Mouse (Mus musculus) spleen, postnatal 36 days (tissue): ENCODE data around the gene Nanos3.

Source experiments
- DNase-seq, 2 experiments: peaks; one replicate each; pipeline ENCODE4 v3.0.0; 2022; ENCODE audit warnings: low spot score in 2 of 2, mixed read lengths in 1 of 2

Nanos3 gene

DNA sequence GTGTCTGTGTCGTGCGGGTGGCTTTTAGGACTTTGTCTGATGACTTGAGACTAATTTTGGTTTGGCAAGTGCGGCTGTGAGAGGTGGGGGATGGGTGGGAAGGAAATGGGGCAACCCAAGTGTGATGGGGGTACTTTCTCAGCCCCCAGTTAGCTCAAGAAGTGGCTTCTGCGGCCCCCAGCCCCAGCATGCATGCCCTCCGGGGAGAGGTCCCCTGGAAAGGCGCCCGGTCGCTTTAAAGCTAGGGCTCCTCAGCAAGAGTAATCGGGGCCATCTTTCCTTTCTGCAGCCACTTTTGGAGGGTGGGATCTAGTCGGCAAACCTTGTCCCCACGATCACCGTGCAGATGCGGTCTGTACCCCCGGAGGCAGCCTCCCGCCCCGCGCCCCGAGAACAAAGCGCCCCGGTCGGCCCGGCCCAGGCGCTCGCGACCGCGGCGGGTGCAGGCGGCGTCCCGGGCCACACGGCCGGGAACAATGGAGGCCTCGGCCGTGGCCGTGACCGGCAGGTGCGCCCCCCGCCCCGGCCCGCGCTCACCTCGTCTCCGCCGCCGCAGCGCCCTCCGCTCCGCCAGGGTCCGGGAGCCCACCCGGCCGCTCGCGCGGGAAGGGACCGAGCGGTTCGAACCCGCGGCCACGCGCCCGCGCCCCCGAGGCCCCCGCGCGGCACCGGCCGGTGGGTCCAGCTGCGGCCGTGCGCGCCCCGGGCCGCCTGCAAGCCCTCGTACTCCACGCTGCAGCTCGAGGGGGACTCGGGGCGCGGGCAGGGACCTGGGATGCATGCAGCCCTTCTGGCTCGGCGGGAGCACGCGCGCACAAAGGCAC is 1.5 kb downstream of the Nanos3 start:
- no peak for DNase-seq

DNA sequence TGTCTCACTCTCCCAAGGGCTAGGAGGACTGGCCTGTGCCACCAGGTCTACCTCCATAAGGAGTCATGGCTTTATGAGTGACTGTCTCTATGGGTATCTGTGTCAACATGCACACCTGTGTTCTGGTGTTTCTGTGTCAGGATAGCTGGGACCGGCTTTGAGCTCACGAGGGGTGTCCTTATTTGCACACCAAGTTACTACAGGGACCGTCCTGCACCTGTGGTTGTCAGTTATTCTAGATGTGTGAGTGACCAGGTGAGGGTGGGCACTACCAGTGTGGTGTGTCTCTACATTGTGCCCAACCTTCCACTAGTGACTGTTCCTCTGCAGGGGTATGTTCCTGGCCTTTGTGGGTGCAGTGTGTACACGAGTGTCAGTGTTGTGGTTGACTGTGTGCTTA is 2.2 kb downstream of the Nanos3 start:
- DNase-seq = no peak

DNA sequence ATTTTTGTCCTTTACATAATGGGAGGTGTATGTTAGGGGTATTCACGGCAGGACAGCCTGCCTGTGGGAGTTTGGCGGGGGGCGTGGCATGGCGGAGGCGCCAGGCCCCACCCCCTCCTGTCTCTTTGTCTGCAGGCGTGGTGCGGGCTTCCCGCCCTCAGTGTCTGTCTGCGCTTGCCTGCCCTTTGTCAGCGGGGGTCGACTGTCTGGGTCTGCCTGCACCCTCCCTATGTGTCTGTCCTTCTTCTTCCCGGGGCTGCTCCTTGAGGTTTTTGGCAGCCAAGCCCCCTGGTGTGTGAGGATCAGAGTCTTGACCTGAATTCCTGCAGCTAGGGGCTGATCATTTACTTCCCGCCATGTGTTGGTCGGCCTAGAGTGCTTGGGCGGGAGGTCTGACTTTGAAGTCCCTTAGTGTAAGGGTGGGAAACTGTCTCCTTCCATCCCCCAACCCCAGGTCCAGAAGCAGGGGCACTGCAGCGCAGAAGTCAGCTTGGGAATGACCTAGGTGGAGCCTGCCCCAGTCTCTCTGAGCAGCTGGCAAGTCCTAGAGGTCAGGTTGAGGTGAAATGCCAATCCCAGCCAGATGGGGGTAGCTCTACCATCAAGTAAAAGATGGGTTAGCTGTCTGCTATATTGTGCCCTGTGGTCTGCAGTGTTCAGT is 4.4 kb downstream of the Nanos3 start:
- no peak for DNase-seq

DNA sequence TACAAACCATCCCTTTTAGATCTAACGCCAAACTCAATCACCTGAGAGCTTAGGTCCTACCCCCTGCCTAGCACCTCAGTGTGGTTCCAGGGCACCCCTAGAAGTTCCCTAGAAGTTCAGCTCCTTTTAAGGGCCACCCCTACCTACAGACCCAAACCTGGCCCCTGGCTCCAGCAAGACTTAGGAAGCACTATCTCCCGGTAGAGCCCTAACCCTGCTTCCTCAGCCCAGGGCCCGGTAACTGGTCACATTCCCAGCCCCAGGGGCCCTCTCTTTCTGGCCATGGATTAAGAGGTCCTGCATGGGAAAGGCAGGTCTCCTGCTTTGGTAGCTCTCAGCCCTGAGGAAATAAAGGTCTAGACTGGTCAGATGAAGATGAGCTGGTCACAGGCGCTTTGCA is 5.1 kb downstream of the Nanos3 start:
- no peak for DNase-seq

DNA sequence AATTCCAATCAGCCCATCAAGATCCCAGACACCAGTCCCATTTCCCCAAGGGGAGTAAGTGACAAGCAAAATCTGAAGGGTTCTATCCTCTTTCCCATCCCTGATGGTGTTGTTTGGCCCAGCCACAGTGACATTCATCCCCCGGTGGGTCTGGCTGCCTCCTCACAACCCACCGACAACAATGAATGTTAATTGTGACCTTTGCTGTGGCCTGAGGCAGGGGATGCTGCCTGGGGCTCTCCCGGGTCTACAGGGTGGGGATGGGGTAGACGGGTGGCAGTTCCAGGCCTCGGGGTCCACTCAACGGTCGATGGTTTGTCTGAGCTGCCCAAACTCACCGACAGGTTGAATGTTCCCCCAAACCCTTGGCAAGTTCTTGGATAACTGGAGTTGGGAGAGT is 6.4 kb downstream of the Nanos3 start:
- no peak for DNase-seq

DNA sequence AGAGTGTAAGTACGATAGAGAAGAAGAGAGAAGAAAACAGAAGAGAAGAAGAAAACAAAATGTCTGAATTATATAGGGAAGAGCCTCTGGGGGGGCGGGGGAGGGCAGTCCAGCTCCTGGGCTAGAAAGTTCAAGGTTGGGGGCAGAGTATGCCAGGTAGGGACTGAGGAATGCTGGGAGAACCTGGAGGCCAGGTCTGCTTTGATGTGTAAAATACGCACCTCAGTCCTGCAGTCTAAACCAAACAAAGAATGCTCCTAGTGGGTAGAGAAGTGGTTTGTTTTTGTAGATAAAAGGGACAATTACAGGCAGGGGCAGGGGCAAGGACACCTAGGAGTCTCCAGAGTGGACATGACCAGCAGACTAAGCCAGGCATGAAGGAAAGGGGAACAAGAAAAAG is 7.6 kb downstream of the Nanos3 start:
- no peak for DNase-seq

DNA sequence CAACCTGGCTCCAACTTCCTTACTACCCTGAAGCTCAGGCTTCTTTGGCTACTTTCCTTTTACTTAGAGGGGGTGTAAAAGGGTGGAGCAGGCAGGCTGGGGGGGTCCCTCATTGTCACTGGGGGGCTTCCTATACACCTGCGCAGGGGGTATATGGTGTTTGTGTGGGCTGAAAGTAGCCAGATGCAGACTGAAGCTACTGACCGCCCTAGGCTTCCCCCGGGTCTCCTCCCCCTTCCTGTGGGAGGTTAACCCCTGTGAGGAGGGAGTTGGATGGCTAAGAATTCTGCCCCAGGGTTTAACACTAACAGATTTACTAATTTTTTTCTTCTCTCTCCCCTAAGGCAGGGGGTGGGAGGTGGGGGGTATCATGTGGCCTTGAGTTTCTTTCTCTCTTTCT is 8.5 kb downstream of the Nanos3 start:
- DNase-seq = no peak

DNA sequence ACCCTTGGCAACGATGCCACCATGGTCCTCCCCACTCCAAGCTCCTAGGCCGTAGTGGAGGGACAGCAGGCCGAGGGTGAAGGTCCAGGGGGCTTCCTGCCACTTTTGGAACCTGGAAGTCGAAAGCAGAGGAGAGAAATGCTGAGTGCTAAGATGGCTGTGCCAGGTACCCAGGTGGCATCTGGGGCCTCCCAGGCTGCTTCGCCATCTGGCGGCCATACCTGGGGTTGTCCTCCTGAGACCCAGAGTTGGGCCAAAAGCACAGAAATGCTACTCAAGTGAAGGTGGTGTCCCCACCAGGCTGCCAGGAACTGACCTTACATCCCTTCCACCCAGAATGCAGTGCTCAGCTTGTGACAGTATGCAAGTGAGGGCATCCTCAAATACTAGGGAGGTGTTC is 11.2 kb downstream of the Nanos3 start:
- DNase-seq = no peak

DNA sequence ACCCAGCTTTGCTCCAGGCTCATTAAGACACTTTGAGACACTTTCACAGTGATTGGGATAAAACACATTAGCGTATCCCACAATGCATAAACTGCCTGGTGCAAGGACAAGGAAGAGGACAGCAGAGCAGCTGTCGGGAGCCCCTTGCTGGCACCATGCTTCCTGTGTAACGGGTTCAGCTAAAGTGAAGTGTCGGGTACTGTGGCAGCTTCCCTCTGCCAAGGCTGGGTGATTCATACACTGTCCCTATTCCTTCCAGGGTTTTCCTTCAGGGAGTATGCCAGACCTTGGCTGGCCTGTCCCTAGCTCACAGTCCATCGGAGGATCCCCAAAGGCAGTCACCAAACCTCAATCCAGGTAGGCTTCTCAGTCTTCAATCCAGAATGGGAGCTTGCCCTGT is 14.9 kb downstream of the Nanos3 start:
- DNase-seq = no peak

DNA sequence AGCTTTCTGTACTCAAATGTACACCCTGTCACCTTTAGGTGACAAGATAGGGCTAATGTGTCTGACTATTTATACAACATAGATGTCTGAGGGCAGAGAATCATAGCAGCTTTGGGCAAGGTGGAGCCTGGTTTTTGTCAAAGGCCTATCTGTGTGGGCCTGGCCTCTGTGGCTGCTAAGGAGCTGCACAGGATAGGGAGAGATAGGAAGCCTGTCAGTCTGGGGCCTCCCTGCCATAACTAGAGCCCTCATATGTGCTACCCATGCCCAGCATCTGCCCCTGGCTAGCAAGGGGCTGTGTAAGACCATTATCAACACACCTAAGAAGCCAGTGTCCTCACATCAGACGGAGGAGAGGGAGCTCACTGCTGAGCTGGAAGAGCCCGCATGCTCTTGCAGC is 17.3 kb downstream of the Nanos3 start:
- no peak for DNase-seq

DNA sequence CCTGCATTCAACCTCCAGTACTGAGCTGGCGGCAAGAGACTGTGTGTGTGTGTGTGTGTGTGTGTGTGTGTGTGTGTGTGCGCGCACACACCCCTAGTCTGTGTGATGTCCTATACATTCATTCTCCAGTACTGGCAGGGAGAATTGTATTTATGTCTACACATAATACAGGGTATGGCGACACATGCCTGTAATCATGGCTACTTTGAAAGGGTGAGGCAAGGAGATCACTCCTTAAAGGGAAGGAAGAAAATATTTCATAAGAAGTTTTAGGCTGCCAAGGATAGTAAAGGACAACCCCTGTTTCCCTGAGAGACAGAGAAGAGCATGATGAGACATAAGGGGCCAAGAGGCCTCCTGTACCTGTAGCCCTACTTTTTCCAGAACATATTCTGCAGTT is 27.4 kb downstream of the Nanos3 start:
- DNase-seq = no peak

DNA sequence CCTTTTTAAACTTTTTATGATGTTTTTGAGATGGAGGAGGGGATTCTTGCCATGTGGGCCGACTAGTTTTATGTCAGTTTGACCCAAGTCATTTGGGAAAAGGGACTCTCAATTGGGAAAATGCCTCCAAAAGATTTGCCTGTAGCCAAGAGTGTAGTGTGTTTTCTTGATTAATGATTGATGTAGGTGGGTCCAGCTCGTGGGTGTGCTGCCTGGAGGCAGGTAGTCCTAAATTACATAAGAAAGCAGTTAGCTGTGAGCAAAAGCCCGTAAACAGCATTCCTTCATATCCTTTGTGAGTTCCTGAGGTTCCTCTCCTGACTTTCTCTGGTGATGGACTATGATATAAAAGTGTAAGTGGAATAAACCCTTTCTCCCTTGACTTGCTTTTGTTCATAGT is 35.8 kb downstream of the Nanos3 start:
- DNase-seq = no peak

DNA sequence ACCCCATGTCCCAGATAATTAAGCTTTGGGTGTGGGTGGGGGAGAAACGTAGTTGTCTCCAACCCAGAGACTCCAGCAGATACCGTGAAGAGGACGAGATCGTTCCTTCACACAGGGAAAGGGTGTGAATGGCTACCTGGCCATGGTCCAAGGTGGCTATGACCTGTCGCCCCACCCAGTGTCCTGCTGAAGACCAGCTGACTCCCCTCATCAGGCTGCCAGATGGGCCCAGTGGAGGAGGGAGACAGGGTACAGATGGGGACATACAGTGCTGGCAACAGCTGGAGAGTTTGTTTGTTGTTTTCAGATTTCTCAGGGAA is 36.5 kb downstream of the Nanos3 start:
- no peak for DNase-seq

DNA sequence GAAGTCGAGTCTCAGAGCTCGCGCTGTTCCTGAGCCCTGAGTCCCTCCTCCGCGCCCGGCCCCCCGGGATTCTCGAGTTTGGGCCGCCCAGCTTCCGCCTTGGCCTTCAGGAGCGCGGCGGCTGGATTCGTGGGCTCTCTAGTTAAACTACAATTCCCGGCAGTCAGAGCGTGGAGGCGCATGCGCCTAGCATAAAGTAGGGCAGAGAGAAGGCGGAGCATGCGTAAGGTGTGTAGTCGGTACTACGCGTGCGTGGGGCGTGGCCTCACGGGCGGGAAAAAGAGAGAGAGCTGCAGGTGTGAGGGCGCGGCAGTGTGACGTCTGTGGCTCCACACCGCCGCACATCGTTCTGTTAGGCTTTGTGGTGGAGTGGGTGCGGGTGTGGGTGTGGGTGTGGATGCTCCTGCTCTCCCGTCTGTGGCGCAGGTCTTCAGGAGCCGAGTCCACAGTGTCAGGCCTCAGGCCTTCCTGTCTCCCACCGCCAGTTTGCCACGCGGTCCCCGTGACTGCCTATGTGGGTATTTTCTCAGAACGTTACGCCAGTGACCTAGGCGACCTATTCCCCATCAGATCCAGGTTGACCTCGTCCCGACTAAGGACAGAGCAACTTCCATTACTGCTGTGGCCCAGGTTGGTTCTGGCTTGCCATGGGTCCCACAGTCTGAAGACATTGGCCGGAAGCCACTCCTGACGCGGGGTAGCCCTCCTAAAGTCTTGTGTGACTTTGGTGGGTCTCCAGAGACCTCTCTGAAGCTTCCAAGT is 37.1 kb downstream of the Nanos3 start, which contains the start of the genes Cc2d1a and 4930432K21Rik:
Cc2d1a (minus strand) TSS at position 168 of the 762 bp plus-strand sequence.
4930432K21Rik (plus strand) TSS at position 257 of the 762 bp plus-strand sequence.
- DNase-seq = peak; percentile 94 to 96

DNA sequence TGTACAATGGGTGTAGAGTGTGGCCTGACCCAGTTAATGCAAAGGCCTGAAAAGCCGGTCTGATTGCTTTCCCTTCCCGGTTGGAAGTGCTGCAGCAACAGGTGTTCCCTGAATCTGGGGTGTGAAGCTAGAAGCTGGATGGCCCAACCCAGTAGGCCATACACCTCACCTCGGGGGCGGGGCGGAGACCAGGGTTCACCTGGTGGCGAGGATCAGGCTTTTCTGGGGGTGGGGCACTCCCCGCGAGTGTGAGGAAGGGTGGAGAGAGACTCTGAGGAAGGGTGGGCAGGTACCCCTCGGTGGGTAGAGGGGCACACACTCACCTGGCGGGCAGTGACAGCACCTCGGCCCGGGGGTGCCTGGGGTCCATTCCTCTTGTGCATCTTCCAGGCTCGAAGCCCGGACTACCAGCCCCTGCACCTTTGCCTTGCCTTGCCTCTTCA is 37.7 kb downstream of the Nanos3 start:
- DNase-seq = no peak

DNA sequence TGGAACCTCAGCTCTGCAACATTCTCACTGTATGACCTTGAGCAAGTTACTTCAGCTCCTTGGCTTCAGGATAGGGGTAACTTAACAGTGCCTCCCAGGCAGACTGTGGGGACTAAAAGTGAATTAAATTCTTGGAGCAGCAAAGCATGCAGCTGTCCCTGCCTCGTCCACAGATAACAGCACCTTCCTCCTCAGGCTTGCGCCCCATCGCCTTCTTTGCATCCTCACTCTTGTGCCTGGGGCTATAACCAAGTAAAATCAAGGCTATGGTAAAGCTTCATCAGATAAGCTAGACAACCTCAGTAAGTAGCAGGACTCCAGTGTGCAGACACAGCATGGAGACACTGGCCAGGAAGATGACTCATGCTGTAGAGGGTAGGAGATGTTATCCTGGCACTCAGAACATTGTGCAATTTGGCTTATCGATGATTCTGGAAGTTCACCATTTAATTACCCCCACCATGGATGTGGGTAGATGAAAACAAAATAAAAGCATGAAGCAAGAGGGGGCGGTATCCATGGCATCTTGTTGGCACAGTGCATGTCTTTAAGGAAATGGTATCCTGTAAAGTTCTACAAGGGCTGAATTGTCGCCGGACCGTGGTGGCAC is 40.3 kb downstream of the Nanos3 start:
- DNase-seq = no peak

DNA sequence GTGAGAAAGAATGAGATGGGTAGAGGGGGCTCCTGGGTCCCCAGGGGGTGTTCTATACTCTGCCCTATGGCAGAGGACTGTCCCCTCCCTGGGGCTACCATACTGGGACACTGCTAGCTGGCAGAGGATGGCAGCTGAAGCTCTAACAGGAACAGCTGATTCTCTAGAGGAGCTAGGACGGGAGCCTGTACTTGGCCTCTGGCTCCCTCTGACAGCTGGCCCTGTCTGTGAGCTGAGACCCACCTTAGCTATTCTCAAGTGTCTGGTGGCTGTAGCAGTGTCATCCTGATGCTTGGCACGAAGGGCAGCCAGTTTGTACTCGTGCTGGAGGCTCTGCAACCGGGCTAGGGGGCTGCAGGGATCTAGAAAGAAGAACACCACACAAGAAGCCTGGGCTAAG is 44.2 kb downstream of the Nanos3 start:
- DNase-seq = no peak

DNA sequence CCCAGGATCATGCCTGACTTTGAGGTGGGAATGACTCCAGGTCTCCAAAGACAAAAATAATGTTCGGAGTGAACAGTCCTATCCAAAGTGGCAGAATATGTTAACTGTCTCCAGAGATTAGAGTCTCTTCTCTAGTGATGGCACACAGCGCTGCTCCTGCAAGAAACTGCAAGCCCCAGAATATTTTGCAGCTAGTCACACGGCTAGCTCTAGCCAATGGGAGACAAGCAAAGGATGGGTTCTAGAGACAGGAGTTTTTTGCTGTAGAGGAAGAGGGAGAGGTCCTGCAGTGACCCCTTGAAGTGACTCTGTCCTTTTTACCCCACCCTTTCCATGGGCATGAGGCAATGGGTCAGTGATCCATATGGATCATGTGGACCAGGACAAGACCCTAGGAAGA is 47.2 kb downstream of the Nanos3 start:
- no peak for DNase-seq

DNA sequence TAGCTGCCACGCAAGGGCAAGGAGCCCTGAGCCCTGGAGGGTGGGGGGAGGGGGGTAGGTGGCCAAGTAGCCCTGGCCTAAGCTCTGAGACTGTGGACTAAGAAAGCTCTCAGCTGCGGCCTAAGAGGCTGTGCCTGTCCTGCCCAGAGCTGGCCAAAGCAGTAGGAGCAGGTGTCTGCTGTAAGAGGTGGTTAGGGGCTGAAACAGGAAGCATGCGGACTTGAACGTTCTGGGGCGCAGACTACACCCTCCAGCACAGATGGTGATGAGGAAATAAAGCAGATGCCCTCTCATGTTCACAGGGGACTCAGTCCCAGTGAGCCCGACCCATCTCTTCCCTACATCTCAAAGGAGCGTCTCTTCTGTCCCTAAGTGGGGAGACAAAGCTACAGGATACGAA is 52.8 kb downstream of the Nanos3 start:
- DNase-seq = peak; percentile 23 to 25

DNA sequence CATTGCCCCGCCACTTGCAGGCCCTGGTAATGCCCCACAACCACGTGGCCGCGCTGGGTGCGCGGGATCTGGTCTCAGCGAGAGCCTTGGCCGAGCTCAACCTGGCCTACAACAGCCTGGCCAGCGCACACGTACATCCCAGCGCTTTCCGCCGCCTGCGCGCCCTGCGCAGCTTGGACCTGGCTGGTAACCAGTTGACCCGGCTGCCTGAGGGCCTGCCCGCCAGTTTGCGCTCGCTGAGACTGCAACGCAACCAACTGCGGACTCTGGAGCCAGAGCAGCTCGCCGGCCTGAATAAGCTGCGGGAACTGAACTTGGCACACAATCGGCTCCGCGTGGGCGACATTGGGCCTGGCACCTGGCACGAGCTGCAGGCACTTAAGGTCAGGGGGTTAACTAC is 54.2 kb downstream of the Nanos3 start:
- no peak for DNase-seq

DNA sequence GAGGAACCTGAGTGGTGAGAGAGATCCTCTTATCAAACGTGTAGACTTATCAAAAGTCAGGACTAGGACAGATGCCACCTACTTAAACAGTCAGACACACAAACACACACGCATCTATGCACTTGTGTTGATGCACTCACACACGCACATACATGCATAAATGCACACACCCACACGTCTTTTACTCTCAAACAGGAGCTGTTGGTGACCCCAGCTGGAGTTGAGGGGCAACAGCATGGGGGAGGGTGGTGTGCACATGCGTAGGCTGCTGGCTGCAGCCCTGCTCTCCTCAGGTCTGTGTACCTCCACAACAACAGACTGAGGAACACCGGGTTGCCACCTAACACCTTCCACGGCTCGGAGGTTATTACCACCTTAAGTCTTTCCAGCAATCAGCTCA is 56.7 kb downstream of the Nanos3 start:
- no peak for DNase-seq

DNA sequence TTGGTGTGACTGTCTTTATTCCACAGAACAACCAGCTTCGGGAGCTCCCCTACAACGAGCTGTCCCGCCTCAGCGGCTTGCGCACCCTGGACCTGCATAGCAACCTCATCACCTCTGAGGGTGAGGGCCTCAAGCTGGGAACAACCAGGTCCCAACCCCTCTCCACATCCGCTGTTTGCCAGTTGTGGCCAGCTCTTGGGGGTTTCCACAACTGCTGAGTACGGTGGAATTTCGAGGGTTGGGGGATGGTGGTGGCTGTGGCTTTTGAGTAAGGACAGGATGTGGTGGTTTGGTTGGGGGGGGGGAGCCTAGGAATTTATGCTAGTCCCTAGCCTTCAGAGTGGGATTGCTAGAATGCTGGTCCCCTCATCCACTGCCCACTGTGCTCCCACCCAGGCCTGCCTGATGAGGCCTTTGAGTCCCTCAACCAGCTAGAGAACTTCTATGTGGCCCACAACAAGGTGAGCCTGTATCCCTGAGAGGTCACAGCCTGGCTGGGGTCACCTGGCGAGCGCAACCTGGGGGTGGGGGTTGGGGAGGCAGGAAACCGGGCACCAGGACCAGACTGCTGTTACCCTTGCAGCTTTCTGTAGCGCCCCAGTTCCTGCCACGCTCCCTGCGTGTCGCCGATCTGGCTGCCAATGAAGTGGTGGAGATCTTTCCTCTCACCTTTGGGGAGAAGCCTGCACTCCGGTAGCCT is 57.7 kb downstream of the Nanos3 start:
- peak; percentile 33 to 40 for DNase-seq
